Mouse (Mus musculus): ENCODE results near the gene Gm28553. TPM values are rescaled to one million over a fixed set of nuclear protein-coding genes. Genes with fewer than 3 reads are reported as not detected.
"Not testable (repeated sequence)": the region's sequence is repeated elsewhere in the genome, so short reads cannot be mapped to it uniquely, and the experiment has no call there.

The Gm28553 gene
- not detected for total RNA-seq (2022)

GRCm38 (mm10) chrY:48856197-48856596 lies at the start of gene Gm28553:
TSS of gene Gm28553 (plus strand) at chrY:48856497.
- DNase-seq (ENCODE audit: low spot score in 2 of 2), result not testable (repeated sequence)
